Mouse (Mus musculus): ENCODE data around the gene Aatk.
A peak's percentile ranks its signal among the peaks of the same experiment; 100 is the strongest.

Aatk gene

GRCm38 (mm10) chr11:120046553-120047191 is at the start of gene Aatk:
Aatk (minus strand) TSS chr11:120047167.
- no peak for DNase-seq (ENCODE audit: low spot score)

- DNase-seq (ENCODE audit: low spot score): no peak
These were observed 46.0 kb upstream of the Aatk start for GRCm38 (mm10) chr11:120092817-120093591.

- no peak for DNase-seq (ENCODE audit: low spot score)
These were observed 43.7 kb upstream of the Aatk start for GRCm38 (mm10) chr11:120090661-120091060.

GRCm38 (mm10) chr11:120086702-120087152 is 39.8 kb upstream of the Aatk start, which contains the start of gene Cep131:
Cep131 (minus strand) TSS chr11:120086827.
- DNase-seq (ENCODE audit: low spot score): peak; percentile 93

GRCm38 (mm10) chr11:120085891-120086627 is 39.1 kb upstream of the Aatk start:
- peak; percentile 25 for DNase-seq (ENCODE audit: low spot score)

GRCm38 (mm10) chr11:120080282-120080681 is 33.3 kb upstream of the Aatk start:
- DNase-seq (ENCODE audit: low spot score): no peak

- DNase-seq (ENCODE audit: low spot score): no peak
These were observed 29.2 kb upstream of the Aatk start for GRCm38 (mm10) chr11:120076191-120076590.

- DNase-seq (ENCODE audit: low spot score): no peak
These were observed 26.1 kb upstream of the Aatk start for GRCm38 (mm10) chr11:120072986-120073647.

GRCm38 (mm10) chr11:120071731-120072320 is 24.9 kb upstream of the Aatk start:
- DNase-seq (ENCODE audit: low spot score): no peak

- DNase-seq (ENCODE audit: low spot score): no peak
These were observed 24.1 kb upstream of the Aatk start for GRCm38 (mm10) chr11:120071065-120071464.

GRCm38 (mm10) chr11:120070286-120070930 is 23.4 kb upstream of the Aatk start:
- no peak for DNase-seq (ENCODE audit: low spot score)

GRCm38 (mm10) chr11:120069261-120069660 is 22.3 kb upstream of the Aatk start:
- no peak for DNase-seq (ENCODE audit: low spot score)

GRCm38 (mm10) chr11:120067834-120068233 is 20.9 kb upstream of the Aatk start:
- DNase-seq (ENCODE audit: low spot score): no peak

- DNase-seq (ENCODE audit: low spot score): peak; percentile 9
These were observed 18.3 kb upstream of the Aatk start for GRCm38 (mm10) chr11:120065291-120065690.

- DNase-seq (ENCODE audit: low spot score): no peak
These were observed 17.7 kb upstream of the Aatk start for GRCm38 (mm10) chr11:120064668-120065040.

GRCm38 (mm10) chr11:120064006-120064667 is 17.2 kb upstream of the Aatk start:
- DNase-seq (ENCODE audit: low spot score): no peak

GRCm38 (mm10) chr11:120063326-120063725 is 16.4 kb upstream of the Aatk start:
- DNase-seq (ENCODE audit: low spot score): no peak

- DNase-seq (ENCODE audit: low spot score): no peak
These were observed 13.7 kb upstream of the Aatk start for GRCm38 (mm10) chr11:120060634-120061033.

- no peak for DNase-seq (ENCODE audit: low spot score)
These were observed 9.2 kb upstream of the Aatk start for GRCm38 (mm10) chr11:120055953-120056732.

- DNase-seq (ENCODE audit: low spot score): no peak
These were observed 6.9 kb upstream of the Aatk start for GRCm38 (mm10) chr11:120053846-120054245.
